Mouse (Mus musculus): ENCODE results near the gene Zfp512b. TPM values are rescaled to one million over a fixed set of nuclear protein-coding genes. Genes with fewer than 3 reads are reported as not detected.

Zfp512b gene
- polyA plus RNA-seq (2015; fragmentation: Nextera tagmentation; extraction: Ambion mirVana): 30.0 and 30.3 TPM in 2 replicates

DNA sequence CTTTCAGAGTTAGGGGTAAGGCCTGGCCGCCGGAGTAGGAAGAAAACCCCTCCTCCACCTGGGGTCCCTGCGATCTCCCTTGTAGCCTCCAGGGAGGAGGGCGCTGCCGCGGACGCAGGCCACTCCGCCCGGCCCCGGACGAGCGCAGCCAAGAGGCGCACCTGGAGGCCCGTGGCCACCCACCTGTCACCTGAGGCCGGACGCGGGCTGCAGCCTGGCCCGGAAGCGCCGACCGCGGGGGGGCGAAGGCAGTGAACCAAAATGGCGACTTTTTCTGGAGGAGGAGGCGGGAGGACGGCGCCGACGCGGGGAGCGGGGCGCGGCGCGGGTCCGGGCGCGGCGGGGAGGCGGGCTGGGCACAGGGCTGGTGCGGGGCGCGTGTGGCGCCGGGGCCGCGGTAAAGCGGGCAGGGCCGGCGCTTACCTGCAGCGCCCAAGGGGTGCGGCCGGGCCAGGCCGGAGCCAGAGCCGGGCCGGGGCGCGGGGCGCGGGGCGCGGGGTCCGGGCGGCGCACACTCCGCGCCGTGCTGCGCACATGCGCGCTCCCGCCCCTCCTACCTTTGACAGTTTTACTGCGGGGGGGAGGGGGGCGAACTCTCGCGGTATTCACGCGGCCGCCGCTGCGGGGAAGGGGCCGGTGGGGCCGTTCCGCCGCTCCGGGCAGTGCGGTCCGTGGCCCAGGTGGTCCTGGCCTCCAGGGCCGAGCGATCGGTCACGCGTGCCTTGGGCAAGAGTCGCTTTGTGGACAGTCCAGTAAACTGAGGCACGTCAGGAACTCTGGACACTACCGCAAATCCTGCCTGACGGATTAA is at the start of gene Zfp512b:
Zfp512b (minus strand) TSS at position 573 of the 811 bp plus-strand sequence.
- H3K4me3 ChIP-seq (replicated peaks; ENCODE audit: low read depth, low read length): peak within 1 kb of the TSS; percentile 91
- H3K27me3 ChIP-seq (ENCODE audit: insufficient read depth, low read length): no peaks in the 10 kb centered on the region
- H3K9me3 ChIP-seq (replicated peaks; ENCODE audit: low read length): no peaks in the 10 kb centered on the region
- H3K4me2 ChIP-seq (ENCODE audit: low read length): peak within 1 kb of the TSS; percentile 92
- TF ChIP-seq CTCF (IDR thresholded peaks at IDR 0.05; ENCODE audit: low read depth): no peak
- ATAC-seq (replicated peaks; ENCODE audit: low FRiP score, low read depth) (peak; percentile 85), DNase-seq (ENCODE audit: low spot score) (peak; percentile 70)
- WGBS: under 1% methylated on average over 92 of the region's 97 CpGs
- H3K36me3 ChIP-seq (ENCODE audit: insufficient read depth, low read length): peaks cover 19% of the 10 kb centered on the region
- H3K4me1 ChIP-seq (replicated peaks; ENCODE audit: insufficient read depth, low read length): peaks cover 9% of the 10 kb centered on the region; the same call in 1 of the 2 replicates
- H3K27ac ChIP-seq: peak within 1 kb of the TSS; percentile 90
- H3K9ac ChIP-seq (ENCODE audit: low read depth, low read length): peak within 1 kb of the TSS; percentile 95

DNA sequence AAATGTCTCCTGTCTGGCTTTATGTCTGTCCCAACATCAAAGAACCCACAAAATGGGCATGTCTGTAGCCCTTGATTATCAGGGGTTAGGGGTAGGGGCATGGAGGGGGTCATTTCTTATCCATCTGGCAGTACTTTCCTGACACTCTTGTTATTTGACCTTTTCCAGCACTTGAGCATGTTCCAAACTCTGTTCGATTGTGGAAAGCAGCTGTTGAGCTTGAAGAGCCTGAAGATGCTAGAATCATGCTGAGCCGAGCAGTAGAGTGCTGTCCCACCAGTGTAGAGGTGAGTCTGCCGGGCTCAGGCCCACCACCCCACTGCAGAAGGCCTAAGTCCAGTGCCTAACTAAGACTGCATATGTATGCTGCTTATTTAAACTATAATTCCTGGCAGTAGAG is 43.3 kb upstream of the Zfp512b start:
- peaks cover 72% of the 10 kb centered on the region for H3K36me3 ChIP-seq (ENCODE audit: insufficient read depth, low read length)
- no peak for DNase-seq (ENCODE audit: low spot score)
- H3K4me1 ChIP-seq (replicated peaks; ENCODE audit: insufficient read depth, low read length): no peaks in the 10 kb centered on the region
- no peak overlapping the region for H3K4me3 ChIP-seq (replicated peaks; ENCODE audit: low read depth, low read length)
- H3K9ac ChIP-seq (ENCODE audit: low read depth, low read length): no peak overlapping the region
- no peaks in the 10 kb centered on the region for H3K27me3 ChIP-seq (ENCODE audit: insufficient read depth, low read length)
- no peak for ATAC-seq (replicated peaks; ENCODE audit: low FRiP score, low read depth)
- 94% methylated on average over 3 of the region's 3 CpGs for WGBS
- no peaks in the 10 kb centered on the region for H3K9me3 ChIP-seq (replicated peaks; ENCODE audit: low read length)
- H3K27ac ChIP-seq: no peak overlapping the region
- no peak overlapping the region for H3K4me2 ChIP-seq (ENCODE audit: low read length)
- TF ChIP-seq CTCF (IDR thresholded peaks at IDR 0.05; ENCODE audit: low read depth): no peak

DNA sequence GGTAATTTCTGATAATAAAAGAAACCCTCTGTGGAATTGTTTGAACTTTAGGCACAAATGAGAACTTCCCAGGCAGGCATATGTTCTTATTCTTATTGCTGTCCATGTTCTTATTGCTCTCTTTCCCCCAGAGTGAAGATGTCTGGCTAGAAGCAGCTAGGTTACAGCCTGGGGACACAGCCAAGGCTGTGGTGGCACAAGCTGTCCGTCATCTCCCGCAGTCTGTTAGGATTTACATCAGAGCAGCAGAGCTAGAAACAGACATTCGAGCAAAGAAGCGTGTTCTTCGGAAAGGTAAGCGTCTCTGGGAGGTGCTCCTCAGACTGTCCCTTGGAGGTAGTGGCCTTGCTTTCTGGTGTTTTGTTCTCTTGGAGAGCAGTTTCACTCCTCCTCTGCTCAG is 40.0 kb upstream of the Zfp512b start:
- peaks cover 57% of the 10 kb centered on the region for H3K36me3 ChIP-seq (ENCODE audit: insufficient read depth, low read length)
- no peak for TF ChIP-seq CTCF (IDR thresholded peaks at IDR 0.05; ENCODE audit: low read depth)
- 93% methylated on average over 6 of the region's 6 CpGs for WGBS

GRCm38 (mm10) chr2:181628471-181628870 is 35.9 kb upstream of the Zfp512b start:
- no peak overlapping the region for H3K4me3 ChIP-seq (replicated peaks; ENCODE audit: low read depth, low read length)
- no peak for ATAC-seq (replicated peaks; ENCODE audit: low FRiP score, low read depth)

More for the DNA sequence above, 40.0 kb upstream of the Zfp512b start:
- H3K9ac ChIP-seq (ENCODE audit: low read depth, low read length): no peak overlapping the region
- DNase-seq (ENCODE audit: low spot score) (no peak), ATAC-seq (replicated peaks; ENCODE audit: low FRiP score, low read depth) (no peak)
- no peak overlapping the region for H3K27ac ChIP-seq
- no peak overlapping the region for H3K4me2 ChIP-seq (ENCODE audit: low read length)
- H3K4me1 ChIP-seq (replicated peaks; ENCODE audit: insufficient read depth, low read length): no peaks in the 10 kb centered on the region
- no peaks in the 10 kb centered on the region for H3K9me3 ChIP-seq (replicated peaks; ENCODE audit: low read length)
- H3K4me3 ChIP-seq (replicated peaks; ENCODE audit: low read depth, low read length): no peak overlapping the region
- H3K27me3 ChIP-seq (ENCODE audit: insufficient read depth, low read length): no peaks in the 10 kb centered on the region

DNA sequence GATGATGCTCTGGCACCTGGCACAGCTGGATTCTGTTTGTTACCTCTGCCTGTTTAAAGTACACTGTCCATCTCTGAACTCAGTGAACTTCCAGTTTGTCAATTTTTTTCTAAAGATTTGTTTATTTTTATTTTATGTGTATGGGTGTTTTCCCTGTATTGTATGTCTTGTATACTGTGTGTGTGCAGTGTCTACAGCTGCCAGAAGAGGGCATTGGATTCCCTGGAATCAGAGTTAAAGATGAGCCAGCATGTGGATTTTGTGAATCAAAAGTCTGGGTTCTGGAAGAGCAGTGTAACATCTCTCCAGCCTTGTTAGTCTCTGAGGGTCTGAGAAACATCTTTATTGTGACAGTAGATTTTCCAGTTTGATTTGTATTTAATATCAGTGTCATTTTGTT is 30.8 kb upstream of the Zfp512b start:
- TF ChIP-seq CTCF (IDR thresholded peaks at IDR 0.05; ENCODE audit: low read depth): peak; percentile 62
- ATAC-seq (replicated peaks; ENCODE audit: low FRiP score, low read depth) (no peak), DNase-seq (ENCODE audit: low spot score) (peak; percentile 41)
- H3K9ac ChIP-seq (ENCODE audit: low read depth, low read length): no peak overlapping the region
- H3K27me3 ChIP-seq (ENCODE audit: insufficient read depth, low read length): no peaks in the 10 kb centered on the region
- no peak overlapping the region for H3K4me2 ChIP-seq (ENCODE audit: low read length)
- no peaks in the 10 kb centered on the region for H3K4me1 ChIP-seq (replicated peaks; ENCODE audit: insufficient read depth, low read length)
- peaks cover 26% of the 10 kb centered on the region for H3K36me3 ChIP-seq (ENCODE audit: insufficient read depth, low read length)
- H3K4me3 ChIP-seq (replicated peaks; ENCODE audit: low read depth, low read length): no peak overlapping the region
- H3K9me3 ChIP-seq (replicated peaks; ENCODE audit: low read length): no peaks in the 10 kb centered on the region
- H3K27ac ChIP-seq: no peak overlapping the region

More at GRCm38 (mm10) chr2:181628471-181628870, 35.9 kb upstream of the Zfp512b start:
- no peaks in the 10 kb centered on the region for H3K4me1 ChIP-seq (replicated peaks; ENCODE audit: insufficient read depth, low read length)
- H3K4me2 ChIP-seq (ENCODE audit: low read length): no peak overlapping the region
- H3K36me3 ChIP-seq (ENCODE audit: insufficient read depth, low read length): peaks cover 26% of the 10 kb centered on the region
- no peak overlapping the region for H3K27ac ChIP-seq
- no peak overlapping the region for H3K9ac ChIP-seq (ENCODE audit: low read depth, low read length)
- no peaks in the 10 kb centered on the region for H3K27me3 ChIP-seq (ENCODE audit: insufficient read depth, low read length)
- DNase-seq (ENCODE audit: low spot score): no peak
- H3K9me3 ChIP-seq (replicated peaks; ENCODE audit: low read length): no peaks in the 10 kb centered on the region
- TF ChIP-seq CTCF (IDR thresholded peaks at IDR 0.05; ENCODE audit: low read depth): no peak

GRCm38 (mm10) chr2:181618761-181619495 is 26.3 kb upstream of the Zfp512b start:
- no peaks in the 10 kb centered on the region for H3K27me3 ChIP-seq (ENCODE audit: insufficient read depth, low read length)
- H3K9ac ChIP-seq (ENCODE audit: low read depth, low read length): no peak overlapping the region
- H3K4me2 ChIP-seq (ENCODE audit: low read length): no peak overlapping the region
- ATAC-seq (replicated peaks; ENCODE audit: low FRiP score, low read depth) (no peak), DNase-seq (ENCODE audit: low spot score) (no peak)
- no peak overlapping the region for H3K27ac ChIP-seq
- H3K9me3 ChIP-seq (replicated peaks; ENCODE audit: low read length): no peaks in the 10 kb centered on the region
- H3K4me3 ChIP-seq (replicated peaks; ENCODE audit: low read depth, low read length): no peak overlapping the region
- no peaks in the 10 kb centered on the region for H3K4me1 ChIP-seq (replicated peaks; ENCODE audit: insufficient read depth, low read length)
- 87% methylated on average over 5 of the region's 5 CpGs for WGBS
- TF ChIP-seq CTCF (IDR thresholded peaks at IDR 0.05; ENCODE audit: low read depth): no peak
- H3K36me3 ChIP-seq (ENCODE audit: insufficient read depth, low read length): peaks cover 26% of the 10 kb centered on the region

Data from kidney, postnatal 0 days (tissue).